Mouse (Mus musculus) heart, adult 2 months (tissue): ENCODE data around the gene Tdrkh.

Experiments
- CTCF ChIP-seq: fragments of 200-600 bp; IDR thresholded peaks from 2 replicates; pipeline ENCODE4 v1.8.1; 2022; ENCODE audit warnings: antibody characterized with exemption, mild to moderate bottlenecking, moderate library complexity
- EP300 ChIP-seq: fragments of 200-500 bp; IDR thresholded peaks from 2 replicates; pipeline ENCODE4 v1.6.1; 2011; ENCODE audit warnings: low read depth, low read length, control low read depth; ENCODE audit not compliant: insufficient read depth
- POLR2A ChIP-seq: fragments of 200-500 bp; IDR thresholded peaks from 2 replicates; pipeline ENCODE4 v1.6.1; 2011; ENCODE audit warnings: mild to moderate bottlenecking, low read depth, low read length, control low read depth; ENCODE audit not compliant: insufficient read depth

DNA sequence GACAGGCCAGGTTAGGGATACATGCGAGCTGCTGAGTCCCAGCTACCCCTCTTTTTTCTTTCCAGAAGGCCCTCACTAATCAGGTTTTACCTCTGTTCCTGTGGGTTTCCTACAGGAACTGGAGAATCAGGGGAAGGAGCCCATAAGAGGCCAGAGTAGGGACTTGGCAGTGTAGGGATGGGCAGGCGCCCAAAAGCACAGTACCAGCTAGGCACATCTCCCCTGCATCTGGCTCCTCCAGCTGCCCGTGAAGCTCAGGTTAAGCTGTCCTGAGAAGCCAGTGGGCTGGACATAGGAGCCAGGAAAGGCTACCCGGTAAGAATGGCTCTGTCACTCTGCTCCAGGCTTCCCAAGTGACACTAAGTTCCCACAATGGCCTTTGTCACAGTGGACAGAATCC, 68.4 kb downstream of the Tdrkh start:
- no peak for TF ChIP-seq CTCF
- TF ChIP-seq POLR2A: no peak
- TF ChIP-seq EP300: no peak
